Comparison of ENCODE assay signal across 9 mouse cellular contexts in genomic region chr6:90508197-90508624, GRCm38 (mm10). TPM values are rescaled to one million over a fixed set of nuclear protein-coding genes. Genes with fewer than 3 reads are reported as not detected.
DNase-seq lines count a peak whose midpoint lies in the region; ATAC-seq and TF ChIP-seq lines count a peak whose summit lies in the region.
"Had no signal": no experiment of that assay in that cellular context is flagged by ENCODE, and none has a peak within 500 bp of the region (broad histone marks: within the 10 kb centered on the region; RNA-seq: fewer than 3 reads in every experiment).

No protein-coding gene starts in this region.

- H3K9me3 ChIP-seq in limb, embryonic 15.5 days: no peaks in the 10 kb centered on the region

- H3K9ac ChIP-seq in limb, embryonic 15.5 days: no peak overlapping the region
- H3K9ac ChIP-seq: neural tube, embryonic 12.5 days had no signal

- peak overlapping the region; percentile 88 for H3K27ac ChIP-seq in limb, embryonic 15.5 days
- H3K27ac ChIP-seq: neural tube, embryonic 12.5 days had no signal

- no peak for TF ChIP-seq CTCF in brain, embryonic 14.5 days (IDR thresholded peaks at IDR 0.05; ENCODE audit: borderline replicate concordance, extremely low read depth, insufficient read depth, insufficient read length)

- H3K4me3 ChIP-seq in limb, embryonic 15.5 days: no peak overlapping the region
- H3K4me3 ChIP-seq: neural tube, embryonic 12.5 days had no signal

- peak; percentile 53 for DNase-seq in cerebellum, adult 9-11 months
- no peak for DNase-seq in cerebellum, adult 11 months
- peak; percentile 88 for DNase-seq in brain, embryonic 14.5 days (ENCODE audit: low read depth)
- DNase-seq in heart, adult 11 months: peak; percentile 98
- peak; percentile 99 for DNase-seq in kidney, adult 11 months
- DNase-seq in ovary, postnatal 14 days (ENCODE audit: low spot score): peak; percentile 24
- no peak for DNase-seq in urinary bladder, adult 2 months (ENCODE audit: low spot score)

- 20% methylated on average over 4 of the region's 4 CpGs for WGBS in limb, embryonic 15.5 days

- H3K36me3 ChIP-seq in limb, embryonic 15.5 days: no peaks in the 10 kb centered on the region
- H3K36me3 ChIP-seq: neural tube, embryonic 12.5 days had no signal

- no peak for TF ChIP-seq POLR2A in brain, embryonic 14.5 days (IDR thresholded peaks at IDR 0.05; ENCODE audit: borderline replicate concordance, extremely low read depth, insufficient read depth, insufficient read length, poor library complexity, severe bottlenecking)

- H3K4me2 ChIP-seq in limb, embryonic 15.5 days: no peak overlapping the region
- H3K4me2 ChIP-seq: neural tube, embryonic 12.5 days had no signal

- H3K4me1 ChIP-seq in limb, embryonic 15.5 days: peaks cover 36% of the 10 kb centered on the region

- ATAC-seq in limb, embryonic 15.5 days (ENCODE audit: insufficient number of reproducible peaks, low FRiP score, low TSS enrichment, low read depth): peak; percentile 32; the same call in 1 of the 2 replicates

- H3K27me3 ChIP-seq in limb, embryonic 15.5 days: no peaks in the 10 kb centered on the region
- H3K27me3 ChIP-seq: neural tube, embryonic 12.5 days had no signal

RNA-seq across cellular contexts. Expression of gene Aldh1l1, which starts 22.0 kb away (rescaled TPM):
- 20.4 and 33.6 TPM in 2 replicates for polyA plus RNA-seq in brain, embryonic 14.5 days (2012; rRNA removed)
- polyA plus RNA-seq in limb, embryonic 15.5 days (2015; fragmentation: Nextera tagmentation; extraction: Ambion mirVana): 1.9 and 2.7 TPM in 2 replicates
- 6.2 and 7.2 TPM in 2 replicates for polyA plus RNA-seq in urinary bladder, adult 2 months (2012; rRNA removed)

RNA-seq across cellular contexts. Expression of gene Klf15, which starts 45.8 kb away (rescaled TPM):
- 11.8 and 12.6 TPM in 2 replicates for polyA plus RNA-seq in brain, embryonic 14.5 days (2012; rRNA removed)
- 5.9 and 6.0 TPM in 2 replicates for polyA plus RNA-seq in limb, embryonic 15.5 days (2015; fragmentation: Nextera tagmentation; extraction: Ambion mirVana)
- polyA plus RNA-seq in urinary bladder, adult 2 months (2012; rRNA removed): 15.5 and 18.5 TPM in 2 replicates

Comparison
In these comparisons a context has a peak if more than half of its experiments do, and no peak if none do; other contexts are left out.
1. DNase-seq: peak in cerebellum, adult 9-11 months (single experiment), brain, embryonic 14.5 days (single experiment), heart, adult 11 months (single experiment), kidney, adult 11 months (single experiment) and ovary, postnatal 14 days (single experiment); none in cerebellum, adult 11 months (single experiment) and urinary bladder, adult 2 months (single experiment).